Mouse (Mus musculus) 3T3-L1 (cell line): Measurements from ENCODE around the gene Cmtm6.
"Not testable (repeated sequence)": the region's sequence is repeated elsewhere in the genome, so short reads cannot be mapped to it uniquely, and the experiment has no call there.

Experiments
- DNase-seq: peaks from one replicate; pipeline ENCODE4 v3.0.0-alpha.2; 2015; ENCODE audit warnings: low read depth, low spot score

Gene Cmtm6

GRCm38 (mm10) chr9:114731011-114731755, at the start of gene Cmtm6:
Gene Cmtm6 (plus strand): TSS chr9:114731116.
- DNase-seq: peak; percentile 95

- DNase-seq: no peak
Observed at GRCm38 (mm10) chr9:114682193-114682592, 48.7 kb upstream of the Cmtm6 start.

- DNase-seq: no peak
Observed at GRCm38 (mm10) chr9:114686245-114686644, 44.7 kb upstream of the Cmtm6 start.

DNA sequence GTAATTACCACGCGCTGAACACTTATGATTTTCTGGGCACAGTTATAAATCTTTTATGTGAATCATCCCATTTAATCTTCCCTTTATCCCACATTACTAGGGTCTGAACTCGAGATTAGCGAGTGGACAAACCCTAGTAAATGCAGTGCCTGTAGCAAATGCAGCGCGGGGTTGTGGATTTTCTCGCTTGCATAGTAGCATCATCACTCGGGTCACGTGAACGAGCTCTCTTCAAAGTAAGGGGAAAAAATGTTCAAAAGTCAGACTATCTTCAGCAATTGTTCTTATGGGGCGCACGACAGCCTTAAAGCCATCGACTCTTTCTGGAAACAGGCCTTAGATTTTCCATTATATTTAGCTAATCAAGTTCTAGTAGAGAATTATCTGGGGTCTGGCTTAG, 43.3 kb upstream of the Cmtm6 start:
- no peak for DNase-seq

DNA sequence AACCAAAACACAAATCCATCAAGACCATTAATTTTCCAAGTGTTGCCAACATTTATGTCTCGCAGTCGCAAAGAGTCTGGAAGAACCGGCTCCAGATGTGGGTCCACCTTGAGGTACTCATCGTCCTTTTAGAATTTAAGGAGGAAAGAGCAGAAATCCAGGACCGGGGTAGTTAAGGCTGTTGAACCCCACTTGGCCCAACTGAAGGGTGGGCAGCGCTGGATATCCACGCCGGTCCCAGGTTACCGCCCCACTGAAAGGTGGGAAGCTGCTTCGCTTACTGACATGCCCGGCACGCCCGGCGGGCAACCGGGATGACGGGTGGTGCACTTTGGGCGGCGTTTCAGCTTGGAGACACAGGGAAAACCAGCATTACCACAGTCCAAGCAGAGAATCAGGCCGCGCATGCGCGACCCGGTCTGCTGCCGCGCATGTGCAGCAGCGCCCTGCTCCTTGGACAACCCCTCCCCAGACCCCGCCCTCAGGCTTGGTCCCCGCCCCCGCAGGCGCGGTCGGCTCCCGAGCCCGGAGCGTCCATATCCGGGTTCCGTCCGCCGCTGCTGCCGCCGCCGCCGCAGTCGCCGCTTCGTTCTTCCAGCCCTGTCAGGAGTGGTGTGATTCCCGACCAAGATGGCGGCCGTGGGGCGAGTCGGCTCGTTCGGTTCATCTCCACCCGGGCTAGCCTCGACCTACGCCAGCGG, 42.5 kb upstream of the Cmtm6 start, which contains the start of gene Dync1li1:
Gene Dync1li1 (plus strand): TSS at position 539 of the 701 bp plus-strand sequence.
- DNase-seq: peak; percentile 94

DNA sequence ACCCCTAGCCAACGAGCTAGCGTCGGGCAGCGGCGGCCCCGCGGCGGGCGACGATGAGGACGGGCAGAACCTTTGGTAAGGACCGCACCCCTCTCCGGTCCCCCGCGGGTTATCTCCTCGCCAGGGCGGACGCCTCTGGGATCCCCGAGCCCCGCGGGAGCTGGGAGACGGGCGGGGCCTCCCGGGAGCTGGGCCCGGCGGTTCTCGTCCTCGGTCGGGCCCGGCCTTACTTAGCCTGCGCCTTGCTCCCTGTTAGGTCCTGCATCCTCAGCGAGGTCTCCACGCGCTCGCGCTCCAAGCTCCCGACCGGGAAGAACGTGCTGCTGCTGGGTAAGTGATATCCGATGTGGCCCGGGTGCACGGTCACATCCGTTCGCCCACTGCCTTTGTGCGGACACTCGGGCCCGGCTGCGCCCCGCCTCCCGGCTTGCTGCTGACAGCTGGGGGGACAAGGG, 41.9 kb upstream of the Cmtm6 start:
- DNase-seq: no peak

GRCm38 (mm10) chr9:114690119-114690601, 40.8 kb upstream of the Cmtm6 start:
- peak; percentile 71 for DNase-seq

- no peak for DNase-seq
Observed at GRCm38 (mm10) chr9:114691112-114691511, 39.8 kb upstream of the Cmtm6 start.

DNA sequence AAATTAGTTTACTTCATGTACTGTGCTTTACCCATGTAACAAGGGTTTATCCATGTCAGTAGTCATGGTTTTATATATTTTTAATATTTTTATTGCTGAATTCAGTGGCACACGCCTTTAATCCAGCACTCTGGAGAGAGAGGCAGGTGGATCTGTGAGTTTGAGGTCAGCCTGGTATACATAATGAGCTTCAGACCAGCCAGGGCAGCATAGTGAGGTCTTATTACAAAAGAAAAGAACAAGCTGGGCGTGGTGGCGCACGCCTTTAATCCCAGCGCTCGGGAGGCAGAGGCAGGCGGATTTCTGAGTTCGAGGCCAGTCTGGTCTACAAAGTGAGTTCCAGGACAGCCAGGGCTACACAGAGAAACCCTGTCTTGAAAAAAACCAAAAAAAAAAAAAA, 35.3 kb upstream of the Cmtm6 start:
- DNase-seq: not testable (repeated sequence)

- no peak for DNase-seq
Observed at GRCm38 (mm10) chr9:114697072-114697471, 33.8 kb upstream of the Cmtm6 start.

DNA sequence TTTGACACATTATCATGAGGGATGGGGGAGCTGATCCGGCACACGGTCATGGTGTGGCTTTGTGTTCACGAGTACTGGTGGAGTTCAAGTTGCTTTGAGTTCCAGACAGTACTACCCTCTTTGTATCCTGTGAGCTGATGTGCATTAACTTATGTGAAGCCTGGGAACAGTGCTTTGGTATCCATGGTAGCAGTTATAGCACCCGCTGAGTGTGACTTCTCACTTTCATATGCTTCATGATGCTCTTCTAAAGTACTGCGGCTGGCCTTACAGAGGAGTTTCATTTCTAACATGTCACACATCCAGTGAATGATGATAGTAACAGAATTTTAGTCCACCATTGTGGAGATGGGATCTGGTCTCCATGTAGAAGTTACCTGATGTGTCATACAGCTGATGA, 33.0 kb upstream of the Cmtm6 start:
- DNase-seq: no peak

DNA sequence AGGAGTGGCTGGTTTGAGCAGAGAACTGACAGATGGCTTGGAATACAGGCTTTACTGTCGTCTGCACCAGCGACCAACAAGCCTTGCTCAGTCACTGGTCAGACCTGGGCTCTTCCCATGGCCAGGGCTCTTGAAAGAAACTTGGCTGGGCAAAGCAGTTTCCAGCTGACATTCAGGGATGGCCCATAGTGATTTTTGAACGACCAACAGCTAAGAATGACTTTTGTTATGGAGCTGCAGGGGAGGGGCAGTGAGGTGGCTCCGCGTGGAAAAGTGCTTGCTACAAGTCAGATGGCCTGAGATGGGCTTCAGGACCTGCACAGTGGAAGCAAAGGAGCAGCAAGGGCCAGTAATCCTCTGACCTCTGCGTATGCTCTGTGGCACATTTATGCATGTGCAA, 31.7 kb upstream of the Cmtm6 start:
- DNase-seq: no peak

DNA sequence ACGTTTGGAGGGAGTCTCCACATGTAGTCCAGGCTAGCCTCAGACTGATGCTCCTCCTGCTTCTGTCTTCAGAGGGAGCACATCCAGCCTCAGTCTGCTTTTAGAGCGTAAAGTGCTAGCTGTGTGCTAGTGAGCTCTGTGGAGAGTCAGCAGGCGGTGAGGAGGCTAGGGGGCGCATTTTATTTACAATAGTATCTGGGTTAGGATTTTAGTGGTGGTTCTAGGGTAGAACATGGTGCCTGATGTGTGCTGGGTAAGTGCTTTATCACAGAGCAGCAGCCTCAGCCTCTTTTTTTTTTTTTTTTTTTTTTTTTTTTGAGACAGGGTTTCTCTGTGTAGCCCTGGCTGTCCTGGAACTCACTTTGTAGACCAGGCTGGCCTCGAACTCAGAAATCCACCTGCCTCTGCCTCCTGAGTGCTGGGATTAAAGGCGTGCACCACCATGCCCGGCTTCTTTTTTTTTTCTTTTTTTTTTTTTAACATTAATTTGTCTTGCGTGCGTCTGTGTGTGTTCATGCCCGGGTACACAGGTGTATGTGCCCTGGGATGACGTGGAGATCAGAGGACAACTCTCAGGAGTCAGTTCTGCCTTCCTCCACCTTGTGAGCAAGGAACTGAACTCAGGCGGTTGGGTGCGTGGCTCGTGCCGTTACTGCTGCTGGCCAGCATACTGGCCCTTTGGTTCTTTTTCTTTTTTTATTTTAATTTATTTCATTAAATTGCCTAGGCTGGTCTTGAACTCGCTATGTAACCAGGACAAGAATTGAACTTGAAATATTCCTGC, 30.8 kb upstream of the Cmtm6 start:
- no peak for DNase-seq

GRCm38 (mm10) chr9:114701031-114701430, 29.9 kb upstream of the Cmtm6 start:
- DNase-seq: no peak

- no peak for DNase-seq
Observed at GRCm38 (mm10) chr9:114701921-114702320, 29.0 kb upstream of the Cmtm6 start.

DNA sequence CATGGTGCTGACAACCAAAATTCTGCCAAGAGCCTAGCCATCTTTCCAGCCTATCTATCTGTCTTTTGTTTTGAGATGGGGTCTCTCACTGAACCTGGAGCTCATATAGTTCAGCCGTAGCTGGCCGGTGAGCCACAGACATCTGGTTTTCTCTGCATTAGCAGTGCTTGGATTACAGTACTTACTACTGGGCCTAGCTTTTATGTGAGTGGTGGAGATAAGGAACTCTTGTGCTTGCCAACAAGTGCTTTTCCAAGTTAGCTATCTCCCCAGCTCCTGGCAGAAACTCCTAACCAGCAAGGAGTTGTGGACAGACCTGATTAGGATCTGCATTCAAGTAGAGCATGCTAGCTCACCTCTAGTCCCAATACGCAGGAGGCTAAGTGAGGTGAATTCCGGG, 23.1 kb upstream of the Cmtm6 start:
- no peak for DNase-seq

GRCm38 (mm10) chr9:114710345-114710744, 20.6 kb upstream of the Cmtm6 start:
- peak; percentile 44 for DNase-seq

DNA sequence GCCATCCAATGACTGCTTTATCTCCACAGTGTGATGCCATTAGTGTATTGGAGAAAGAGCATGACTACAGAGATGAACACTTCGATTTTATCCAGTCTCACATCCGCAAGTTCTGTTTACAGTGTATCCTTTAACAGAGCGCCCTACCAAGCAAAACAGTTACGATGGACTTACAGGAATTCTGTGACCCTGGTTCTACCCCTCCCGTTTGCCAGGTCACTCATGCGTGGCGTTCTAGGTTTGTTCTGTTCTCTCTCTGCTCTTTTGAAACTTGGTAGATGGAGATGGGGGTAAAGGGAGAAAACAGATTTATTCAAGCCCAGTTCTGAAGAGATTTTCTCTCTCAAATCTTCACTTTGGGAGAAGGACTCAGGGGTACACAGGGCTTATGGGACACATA, 17.4 kb upstream of the Cmtm6 start:
- no peak for DNase-seq

- no peak for DNase-seq
Observed at GRCm38 (mm10) chr9:114716677-114717331, 14.1 kb upstream of the Cmtm6 start.

DNA sequence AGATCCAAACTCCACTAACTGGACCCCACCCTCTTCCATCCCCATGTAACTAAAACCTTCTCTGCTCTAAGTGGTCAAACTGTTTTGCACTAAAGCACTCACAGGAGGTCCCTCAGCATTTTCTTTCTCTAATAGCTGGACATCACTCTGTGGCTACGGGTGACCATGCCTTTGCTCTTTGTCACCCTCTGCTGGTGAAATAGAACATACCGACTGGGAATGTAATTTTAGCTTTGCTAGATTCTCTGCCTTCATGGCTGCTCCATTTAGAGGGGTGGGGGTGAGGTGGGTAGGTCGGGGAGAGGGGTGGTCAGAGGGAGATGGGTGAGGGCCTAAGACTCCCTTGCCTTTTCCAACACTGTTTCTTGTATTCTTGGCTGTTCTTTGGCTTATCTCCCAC, 3.6 kb upstream of the Cmtm6 start:
- peak; percentile 78 for DNase-seq

GRCm38 (mm10) chr9:114728432-114728831, 2.5 kb upstream of the Cmtm6 start:
- not testable (repeated sequence) for DNase-seq
